28 mouse cellular contexts compared by ENCODE assay signal in genomic region chr11:105310197-105310596, GRCm38 (mm10). TPM values are rescaled to one million over a fixed set of nuclear protein-coding genes. Genes with fewer than 3 reads are reported as not detected.
DNase-seq lines count a peak whose midpoint lies in the region; ATAC-seq and TF ChIP-seq lines count a peak whose summit lies in the region.
"Had no signal": no experiment of that assay in that cellular context is flagged by ENCODE, and none has a peak within 500 bp of the region (broad histone marks: within the 10 kb centered on the region; RNA-seq: fewer than 3 reads in every experiment).

No protein-coding gene starts in this region.

- no peak overlapping the region for H3ac ChIP-seq in myocyte (ENCODE audit: control insufficient read depth, insufficient read length)

- DNase-seq in heart, adult 11 months = peak; percentile 79
- no peak for DNase-seq in heart, postnatal 25 days (ENCODE audit: low spot score)
- DNase-seq in lung, postnatal 0 days (ENCODE audit: low spot score) = peak; percentile 92
- DNase-seq in liver, postnatal 0 days = no peak
- DNase-seq in midbrain, embryonic 14.5 days = no peak
- DNase-seq: adrenal gland, adult 8-10 months; cerebellum, adult 8-10 months; cerebellum, postnatal 25 days; heart, postnatal 36 days; kidney, adult 8-10 months; layer of hippocampus, postnatal 36 days; right cerebral cortex, adult 18-20 months; spleen, adult 18-20 months; thymus, postnatal 25 days had no signal

- peak; percentile 85 for TF ChIP-seq EP300 in lung, postnatal 0 days (IDR thresholded peaks at IDR 0.05)
- no peak for TF ChIP-seq EP300 in liver, postnatal 0 days (IDR thresholded peaks at IDR 0.05; ENCODE audit: low read depth)

- peaks cover 53% of the 10 kb centered on the region for H3K4me1 ChIP-seq in limb, embryonic 15.5 days
- peaks cover 29% of the 10 kb centered on the region for H3K4me1 ChIP-seq in lung, postnatal 0 days (ENCODE audit: insufficient read depth, low read depth, low read length)
- H3K4me1 ChIP-seq in liver, postnatal 0 days (ENCODE audit: insufficient read depth) = no peaks in the 10 kb centered on the region; the same call in none of the 2 replicates
- H3K4me1 ChIP-seq in midbrain, embryonic 14.5 days (ENCODE audit: control insufficient read depth, insufficient read depth, low read length) = peaks cover 21% of the 10 kb centered on the region

- H3K36me3 ChIP-seq in limb, embryonic 15.5 days = peaks cover 12% of the 10 kb centered on the region
- no peaks in the 10 kb centered on the region for H3K36me3 ChIP-seq in lung, postnatal 0 days (ENCODE audit: insufficient read depth, low read length)
- no peaks in the 10 kb centered on the region for H3K36me3 ChIP-seq in myocyte (ENCODE audit: control insufficient read depth, insufficient read depth)
- H3K36me3 ChIP-seq in liver, postnatal 0 days (replicated peaks; ENCODE audit: insufficient read depth, low read length) = no peaks in the 10 kb centered on the region
- no peaks in the 10 kb centered on the region for H3K36me3 ChIP-seq in midbrain, embryonic 14.5 days (ENCODE audit: control insufficient read depth, insufficient read depth, low read length)
- H3K36me3 ChIP-seq: forebrain, embryonic 15.5 days; G1E; liver, embryonic 12.5 days; midbrain, embryonic 15.5 days had no signal

- WGBS in limb, embryonic 15.5 days = 82% methylated on average over 7 of the region's 7 CpGs
- WGBS in lung, postnatal 0 days = 37% methylated on average over 7 of the region's 7 CpGs
- WGBS in liver, postnatal 0 days (ENCODE audit: insufficient replicate concordance) = 79% methylated on average over 7 of the region's 7 CpGs
- 93% methylated on average over 7 of the region's 7 CpGs for WGBS in midbrain, embryonic 14.5 days

- no peak overlapping the region for H3K4me2 ChIP-seq in limb, embryonic 15.5 days
- H3K4me2 ChIP-seq in lung, postnatal 0 days (replicated peaks; ENCODE audit: low read depth, low read length) = no peak overlapping the region
- peak overlapping the region; percentile 95 for H3K4me2 ChIP-seq in myocyte (ENCODE audit: low read depth)
- no peak overlapping the region for H3K4me2 ChIP-seq in liver, postnatal 0 days (ENCODE audit: low read depth, low read length)
- H3K4me2 ChIP-seq in midbrain, embryonic 14.5 days (ENCODE audit: low read length) = no peak overlapping the region
- H3K4me2 ChIP-seq: forebrain, embryonic 15.5 days; heart, embryonic 15.5 days; hindbrain, embryonic 12.5 days; limb, embryonic 12.5 days; liver, embryonic 12.5 days; midbrain, embryonic 15.5 days had no signal

- H3K4me3 ChIP-seq in limb, embryonic 15.5 days = no peak overlapping the region
- no peak overlapping the region for H3K4me3 ChIP-seq in lung, postnatal 0 days (ENCODE audit: low read depth, low read length)
- H3K4me3 ChIP-seq in myocyte = no peak overlapping the region
- H3K4me3 ChIP-seq in liver, postnatal 0 days (ENCODE audit: low read depth, low read length) = no peak overlapping the region
- no peak overlapping the region for H3K4me3 ChIP-seq in midbrain, embryonic 14.5 days (replicated peaks; ENCODE audit: low read depth, low read length)
- H3K4me3 ChIP-seq: forebrain, embryonic 10.5 days; forebrain, embryonic 15.5 days; heart, embryonic 15.5 days; hindbrain, embryonic 12.5 days; limb, embryonic 12.5 days; liver, embryonic 12.5 days; midbrain, embryonic 15.5 days had no signal

- no peak for ATAC-seq in limb, embryonic 15.5 days (ENCODE audit: insufficient number of reproducible peaks, low FRiP score, low TSS enrichment, low read depth)
- peak; percentile 82 for ATAC-seq in lung, postnatal 0 days
- no peak for ATAC-seq in liver, postnatal 0 days
- no peak for ATAC-seq in midbrain, embryonic 14.5 days (ENCODE audit: low FRiP score, low TSS enrichment)
- ATAC-seq: forebrain, embryonic 15.5 days; intestine, embryonic 16.5 days; liver, embryonic 12.5 days; midbrain, embryonic 15.5 days had no signal

- no peak for TF ChIP-seq CTCF in lung, postnatal 0 days (IDR thresholded peaks at IDR 0.05)
- TF ChIP-seq CTCF in liver, postnatal 0 days (IDR thresholded peaks at IDR 0.05; ENCODE audit: low read depth) = no peak

- no peaks in the 10 kb centered on the region for H3K27me3 ChIP-seq in limb, embryonic 15.5 days
- H3K27me3 ChIP-seq in lung, postnatal 0 days (replicated peaks; ENCODE audit: insufficient read depth, low read length) = no peaks in the 10 kb centered on the region
- H3K27me3 ChIP-seq in myocyte (ENCODE audit: control insufficient read depth, insufficient read depth, insufficient read length) = no peaks in the 10 kb centered on the region
- no peaks in the 10 kb centered on the region for H3K27me3 ChIP-seq in liver, postnatal 0 days (ENCODE audit: insufficient read depth, low read length)
- no peaks in the 10 kb centered on the region for H3K27me3 ChIP-seq in midbrain, embryonic 14.5 days (ENCODE audit: control insufficient read depth, insufficient read depth, low read length)
- H3K27me3 ChIP-seq: forebrain, embryonic 15.5 days; heart, embryonic 15.5 days; hindbrain, embryonic 12.5 days; limb, embryonic 12.5 days; liver, embryonic 12.5 days; midbrain, embryonic 15.5 days had no signal

- intact Hi-C loops in heart, postnatal 25 days (cut with DNase I) = no loop called here

- 0 out of 2 replicates have a peak overlapping the region, but pooled peaks have one; percentile 51 for H3K27ac ChIP-seq in limb, embryonic 15.5 days
- peak overlapping the region; percentile 71 for H3K27ac ChIP-seq in lung, postnatal 0 days (ENCODE audit: low read length)
- no peak overlapping the region for H3K27ac ChIP-seq in liver, postnatal 0 days (ENCODE audit: low read depth)
- no peak overlapping the region for H3K27ac ChIP-seq in midbrain, embryonic 14.5 days (replicated peaks; ENCODE audit: low read depth, low read length)
- H3K27ac ChIP-seq: forebrain, embryonic 10.5 days; forebrain, embryonic 15.5 days; heart, embryonic 15.5 days; hindbrain, embryonic 12.5 days; kidney, postnatal 0 days; limb, embryonic 12.5 days; liver, embryonic 12.5 days; macrophage; midbrain, embryonic 15.5 days had no signal

- no peak overlapping the region for H3K9ac ChIP-seq in limb, embryonic 15.5 days
- no peak overlapping the region for H3K9ac ChIP-seq in lung, postnatal 0 days (replicated peaks; ENCODE audit: low read depth)
- no peak overlapping the region for H3K9ac ChIP-seq in liver, postnatal 0 days (replicated peaks)
- no peak overlapping the region for H3K9ac ChIP-seq in midbrain, embryonic 14.5 days (replicated peaks; ENCODE audit: low read length)
- H3K9ac ChIP-seq: forebrain, embryonic 15.5 days; heart, embryonic 15.5 days; hindbrain, embryonic 12.5 days; limb, embryonic 12.5 days; liver, embryonic 12.5 days; midbrain, embryonic 15.5 days had no signal

- TF ChIP-seq POLR2A in myocyte (IDR thresholded peaks at IDR 0.05; ENCODE audit: insufficient read length, low read depth) = no peak

- no peaks in the 10 kb centered on the region for H3K9me3 ChIP-seq in limb, embryonic 15.5 days
- no peaks in the 10 kb centered on the region for H3K9me3 ChIP-seq in lung, postnatal 0 days (ENCODE audit: low read length)
- no peaks in the 10 kb centered on the region for H3K9me3 ChIP-seq in liver, postnatal 0 days (ENCODE audit: low read length)
- H3K9me3 ChIP-seq in midbrain, embryonic 14.5 days (ENCODE audit: control insufficient read depth, low read length) = no peaks in the 10 kb centered on the region
- H3K9me3 ChIP-seq: forebrain, embryonic 10.5 days; forebrain, embryonic 15.5 days; G1E; heart, embryonic 15.5 days; hindbrain, embryonic 12.5 days; limb, embryonic 12.5 days; liver, embryonic 12.5 days; midbrain, embryonic 15.5 days had no signal

- peaks cover 48% of the 10 kb centered on the region for H3K79me2 ChIP-seq in myocyte (ENCODE audit: control insufficient read depth, insufficient read depth)

TF ChIP-seq in myocyte, 11 proteins besides CTCF, POLR2A, EP300 and RAD21:
- TF ChIP-seq MYOD1 (IDR thresholded peaks at IDR 0.05; ENCODE audit: control insufficient read depth in 1 of 3, insufficient read length in 2 of 3, low read depth in 2 of 3) = no peak
- no peak for TF ChIP-seq TCF3 (IDR thresholded peaks at IDR 0.05; ENCODE audit: insufficient read length, low read depth)
- TF ChIP-seq MAX (IDR thresholded peaks at IDR 0.05; ENCODE audit: low read depth) = no peak
- TF ChIP-seq POLR2AphosphoS2 (IDR thresholded peaks at IDR 0.05; ENCODE audit: insufficient read length, low read depth) = no peak
- no peak for TF ChIP-seq MYOG (IDR thresholded peaks at IDR 0.05; ENCODE audit: control insufficient read depth in 1 of 3, insufficient read depth in 1 of 3, insufficient read length in 2 of 3, low read depth in 2 of 3)

RNA-seq across cellular contexts. Expression of gene Mrc2, which starts 17.8 kb away (rescaled TPM):
- total RNA-seq in heart, postnatal 25 days (2021) = 10 to 100 TPM; 20.9 to 23.4 TPM
- polyA plus RNA-seq in limb, embryonic 15.5 days (2015; fragmentation: Nextera tagmentation; extraction: Ambion mirVana) = 31.0 and 33.6 TPM in 2 replicates
- 20.0 and 22.6 TPM in 2 replicates for polyA plus RNA-seq in lung, postnatal 0 days (2015; fragmentation: Nextera tagmentation; extraction: Ambion mirVana)
- polyA plus RNA-seq in myocyte (2012; fragmentation: generic; extraction: Trizol) = 47.7 TPM
- 0.25 and 0.32 TPM in 2 replicates for polyA plus RNA-seq in liver, postnatal 0 days (2015; fragmentation: Nextera tagmentation; extraction: Ambion mirVana)
- 1.9 and 3.8 TPM in 2 replicates for polyA plus RNA-seq in midbrain, embryonic 14.5 days (2014; fragmentation: Nextera tagmentation; extraction: Ambion mirVana)
- total RNA-seq: megakaryocyte-erythroid progenitor cell, adult 5-6 weeks had no signal
- polyA plus RNA-seq: G1E, macrophage had no signal

Comparison
In these comparisons a context has a peak if more than half of its experiments do, and no peak if none do; other contexts are left out.
1. DNase-seq: peak in heart, adult 11 months (single experiment) and lung, postnatal 0 days (single experiment); none in heart, postnatal 25 days (single experiment), liver, postnatal 0 days (single experiment) and midbrain, embryonic 14.5 days (single experiment).
2. H3K27ac ChIP-seq: peak in limb, embryonic 15.5 days (single experiment) and lung, postnatal 0 days (single experiment); none in liver, postnatal 0 days (single experiment) and midbrain, embryonic 14.5 days (single experiment).